Mouse (Mus musculus): ENCODE measurements around the gene Magi1.

- TF ChIP-seq CTCF (IDR thresholded peaks at IDR 0.05; ENCODE audit: borderline replicate concordance, extremely low read depth, insufficient read depth, insufficient read length) (no peak), POLR2A (IDR thresholded peaks at IDR 0.05; ENCODE audit: borderline replicate concordance, extremely low read depth, insufficient read depth, insufficient read length, poor library complexity, severe bottlenecking) (no peak)
Observed at GRCm38 (mm10) chr6:94171250-94171649, 112.5 kb downstream of the Magi1 start.

Data from brain, embryonic 14.5 days (tissue).